Mouse (Mus musculus) brain, embryonic 14.5 days (tissue): ENCODE results near the gene Wwc2.

Experiments used
- CTCF ChIP-seq: fragments of 200-500 bp; IDR thresholded peaks from 2 replicates; pipeline ENCODE4 v1.5.1; 2012; ENCODE audit warnings: inconsistent platforms, mild to moderate bottlenecking, moderate library complexity, borderline replicate concordance; ENCODE audit not compliant: insufficient read depth, insufficient read length; ENCODE audit errors: extremely low read depth
- POLR2A ChIP-seq: fragments of 200-500 bp; IDR thresholded peaks from 2 replicates; pipeline ENCODE4 v1.6.1; 2012; ENCODE audit warnings: mild to moderate bottlenecking, inconsistent platforms, borderline replicate concordance; ENCODE audit not compliant: poor library complexity, insufficient read depth, insufficient read length, severe bottlenecking; ENCODE audit errors: extremely low read depth

- no peak for TF ChIP-seq CTCF
- no peak for TF ChIP-seq POLR2A
These were observed 124.2 kb downstream of the Wwc2 start for GRCm38 (mm10) chr8:47866568-47866967.
